Mouse (Mus musculus): ENCODE data around the gene Olfr1271. TPM values are rescaled to one million over a fixed set of nuclear protein-coding genes. Genes with fewer than 3 reads are reported as not detected.
"Not testable (repeated sequence)": the region's sequence is repeated elsewhere in the genome, so short reads cannot be mapped to it uniquely, and the experiment has no call there.

The Olfr1271 gene
- not detected in 2 replicates for polyA plus RNA-seq (2014; fragmentation: Nextera tagmentation; extraction: Ambion mirVana)

DNA sequence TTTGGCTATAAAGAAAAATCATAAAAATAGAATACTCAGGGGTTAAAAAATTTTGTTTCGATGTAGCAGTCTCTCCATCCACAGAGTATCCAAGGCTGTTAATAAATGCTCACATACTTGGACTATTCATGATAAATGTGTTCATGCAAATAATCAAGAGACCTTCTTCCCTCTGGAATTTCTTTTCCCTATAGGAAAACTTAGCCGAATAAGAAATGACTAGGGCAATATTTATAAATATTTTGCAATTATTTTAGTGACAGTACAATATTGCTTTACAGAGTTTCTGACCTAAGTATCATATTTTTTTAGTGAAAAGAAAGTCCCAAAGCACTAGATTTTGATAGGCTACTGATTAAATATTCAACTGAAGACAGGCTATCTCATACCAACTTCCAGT is at the start of gene Olfr1271:
Gene Olfr1271 (minus strand): TSS at position 101 of the 400 bp plus-strand sequence.
- ATAC-seq (ENCODE audit: low FRiP score) (no peak), DNase-seq (ENCODE audit: low spot score) (no peak)
- WGBS, result 92% methylated on average over 2 of the region's 2 CpGs

DNA sequence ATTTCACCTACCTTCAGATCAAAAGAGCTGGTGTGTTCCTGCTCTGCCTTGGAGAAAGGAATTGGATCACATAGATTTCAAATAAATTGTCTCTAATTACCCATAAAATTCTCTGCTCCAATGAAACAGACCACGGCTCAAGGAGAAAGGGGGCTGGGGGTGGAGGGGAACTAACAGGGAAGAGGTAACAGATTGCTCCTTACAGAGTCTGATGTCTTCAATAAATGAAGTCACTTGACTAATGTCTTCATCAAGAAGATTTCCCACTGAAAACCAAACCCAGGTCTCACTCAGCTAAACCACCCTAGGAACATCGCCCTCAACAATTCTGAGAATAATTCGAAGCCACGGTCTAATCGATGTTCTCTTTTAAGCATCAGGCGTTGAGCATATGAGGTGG is 21.9 kb upstream of the Olfr1271 start, which contains the start of gene Olfr1272:
Gene Olfr1272 (minus strand): TSS at position 101 of the 400 bp plus-strand sequence.
- DNase-seq (ENCODE audit: low spot score), result no peak
- Histone ChIP-seq H3K27me3 (ENCODE audit: control insufficient read depth, insufficient read depth, low read length) (no peaks in the 10 kb centered on the region), H3K4me2 (replicated peaks; ENCODE audit: low read depth, low read length) (no peak within 1 kb of the TSS), H3K27ac (ENCODE audit: low read depth, low read length) (no peak within 1 kb of the TSS), H3K9me3 (ENCODE audit: control insufficient read depth, low read length) (no peaks in the 10 kb centered on the region), H3K9ac (ENCODE audit: low read depth, low read length) (no peak within 1 kb of the TSS), H3K4me3 (ENCODE audit: low read depth, low read length) (no peak within 1 kb of the TSS), H3K4me1 (replicated peaks; ENCODE audit: control insufficient read depth, insufficient read depth, low read length) (no peaks in the 10 kb centered on the region), H3K36me3 (ENCODE audit: control insufficient read depth, insufficient read depth, low read length) (no peaks in the 10 kb centered on the region)
- WGBS, result 83% methylated on average over 6 of the region's 6 CpGs
- ATAC-seq (ENCODE audit: low FRiP score), result no peak

More for the DNA sequence above, at the start of gene Olfr1271:
- Histone ChIP-seq H3K27me3 (ENCODE audit: control insufficient read depth, insufficient read depth, low read length) (no peaks in the 10 kb centered on the region), H3K9ac (ENCODE audit: low read depth, low read length) (no peak within 1 kb of the TSS), H3K4me3 (ENCODE audit: low read depth, low read length) (no peak within 1 kb of the TSS), H3K27ac (ENCODE audit: low read depth, low read length) (no peak within 1 kb of the TSS), H3K36me3 (ENCODE audit: control insufficient read depth, insufficient read depth, low read length) (no peaks in the 10 kb centered on the region), H3K4me2 (replicated peaks; ENCODE audit: low read depth, low read length) (no peak within 1 kb of the TSS), H3K4me1 (replicated peaks; ENCODE audit: control insufficient read depth, insufficient read depth, low read length) (no peaks in the 10 kb centered on the region), H3K9me3 (ENCODE audit: control insufficient read depth, low read length) (no peaks in the 10 kb centered on the region)

DNA sequence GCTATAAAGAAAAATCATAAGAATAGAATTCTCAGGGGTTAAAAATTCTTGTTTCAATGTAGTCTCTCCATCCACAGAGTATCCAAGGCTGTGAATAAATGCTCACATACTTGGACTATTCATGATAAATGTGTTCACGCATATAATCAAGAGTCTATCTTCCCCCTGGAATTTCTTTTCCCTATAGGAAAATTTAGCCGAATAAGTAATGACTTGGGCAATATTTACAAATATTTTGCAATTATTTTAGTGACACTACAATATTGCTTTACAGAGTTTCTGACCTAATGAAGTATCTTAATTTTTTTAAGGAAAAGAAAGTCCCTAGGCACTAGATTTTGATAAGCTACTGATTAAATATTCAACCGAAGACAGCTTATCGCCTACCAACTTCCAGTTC is 13.3 kb downstream of the Olfr1271 start, which contains the start of gene Olfr142:
Gene Olfr142 (minus strand): TSS at position 101 of the 400 bp plus-strand sequence.
- no peaks in the 10 kb centered on the region for H3K27me3 ChIP-seq (ENCODE audit: control insufficient read depth, insufficient read depth, low read length)
- ATAC-seq (ENCODE audit: low FRiP score) (no peak), DNase-seq (ENCODE audit: low spot score) (no peak)
- H3K4me3 ChIP-seq (ENCODE audit: low read depth, low read length), result no peak within 1 kb of the TSS
- H3K4me2 ChIP-seq (replicated peaks; ENCODE audit: low read depth, low read length), result no peak within 1 kb of the TSS
- no peaks in the 10 kb centered on the region for H3K36me3 ChIP-seq (ENCODE audit: control insufficient read depth, insufficient read depth, low read length)
- no peaks in the 10 kb centered on the region for H3K9me3 ChIP-seq (ENCODE audit: control insufficient read depth, low read length)
- no peaks in the 10 kb centered on the region for H3K4me1 ChIP-seq (replicated peaks; ENCODE audit: control insufficient read depth, insufficient read depth, low read length)
- 94% methylated on average over 4 of the region's 4 CpGs for WGBS
- H3K27ac ChIP-seq (ENCODE audit: low read depth, low read length), result no peak within 1 kb of the TSS
- H3K9ac ChIP-seq (ENCODE audit: low read depth, low read length), result no peak within 1 kb of the TSS

DNA sequence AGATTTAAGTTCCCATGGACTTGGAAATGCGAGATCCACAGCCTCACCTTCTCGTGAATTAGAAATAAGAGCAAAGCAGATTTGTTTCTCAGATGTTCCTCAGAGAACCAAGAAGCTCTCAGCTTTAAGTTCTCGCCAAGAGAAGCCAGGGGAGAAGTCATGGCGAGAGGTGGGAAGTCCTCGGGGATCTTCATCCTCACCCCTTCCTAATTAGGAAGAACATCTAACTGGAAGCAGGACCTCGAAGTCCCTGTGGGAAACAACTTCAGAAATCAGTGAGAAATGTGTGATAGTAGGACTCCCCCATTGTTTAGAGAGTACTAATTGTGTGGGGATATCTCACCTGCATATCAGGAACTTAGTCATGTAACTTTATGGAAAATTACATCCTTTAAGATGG is 46.4 kb downstream of the Olfr1271 start, which contains the start of gene Olfr1506:
Gene Olfr1506 (minus strand): TSS at position 101 of the 400 bp plus-strand sequence.
- not testable (repeated sequence) for H3K36me3 ChIP-seq (ENCODE audit: control insufficient read depth, insufficient read depth, low read length); H3K4me2 ChIP-seq (replicated peaks; ENCODE audit: low read depth, low read length); H3K4me1 ChIP-seq (replicated peaks; ENCODE audit: control insufficient read depth, insufficient read depth, low read length); H3K4me3 ChIP-seq (ENCODE audit: low read depth, low read length); H3K27me3 ChIP-seq (ENCODE audit: control insufficient read depth, insufficient read depth, low read length); H3K9ac ChIP-seq (ENCODE audit: low read depth, low read length); H3K27ac ChIP-seq (ENCODE audit: low read depth, low read length); H3K9me3 ChIP-seq (ENCODE audit: control insufficient read depth, low read length); DNase-seq (ENCODE audit: low spot score); ATAC-seq (ENCODE audit: low FRiP score)
- WGBS, result no CpG with 5 or more reads among the region's 6 CpGs

Other genes starting within 250 kb of the Olfr1271 start
- not detected in 2 replicates for gene Olfr1264, start 245.5 kb downstream of the Olfr1271 start, polyA plus RNA-seq (2014; fragmentation: Nextera tagmentation; extraction: Ambion mirVana)
- gene Olfr1265, start 235.7 kb downstream of the Olfr1271 start, polyA plus RNA-seq (2014; fragmentation: Nextera tagmentation; extraction: Ambion mirVana), result not detected in 2 replicates
- gene Olfr140, start 207.4 kb downstream of the Olfr1271 start, polyA plus RNA-seq (2014; fragmentation: Nextera tagmentation; extraction: Ambion mirVana), result not detected in 2 replicates
- gene Olfr1269, start 149.6 kb downstream of the Olfr1271 start, polyA plus RNA-seq (2014; fragmentation: Nextera tagmentation; extraction: Ambion mirVana), result not detected in 2 replicates
- not detected in 2 replicates for gene Olfr32, start 128.7 kb downstream of the Olfr1271 start, polyA plus RNA-seq (2014; fragmentation: Nextera tagmentation; extraction: Ambion mirVana)
- not detected in 2 replicates for gene Olfr1270, start 117.9 kb downstream of the Olfr1271 start, polyA plus RNA-seq (2014; fragmentation: Nextera tagmentation; extraction: Ambion mirVana)
- not detected in 2 replicates for gene Olfr1506, start 46.5 kb downstream of the Olfr1271 start, polyA plus RNA-seq (2014; fragmentation: Nextera tagmentation; extraction: Ambion mirVana)
- gene Olfr142, start 13.4 kb downstream of the Olfr1271 start, polyA plus RNA-seq (2014; fragmentation: Nextera tagmentation; extraction: Ambion mirVana), result not detected in 2 replicates
- not detected in 2 replicates for gene Olfr1272, start 21.8 kb upstream of the Olfr1271 start, polyA plus RNA-seq (2014; fragmentation: Nextera tagmentation; extraction: Ambion mirVana)
- gene Gm13769, start 51.2 kb upstream of the Olfr1271 start, polyA plus RNA-seq (2014; fragmentation: Nextera tagmentation; extraction: Ambion mirVana), result not detected in 2 replicates
- 0.14 TPM in 1 of 2 replicates, not detected in the other for gene Olfr1274-ps, start 127.7 kb upstream of the Olfr1271 start, polyA plus RNA-seq (2014; fragmentation: Nextera tagmentation; extraction: Ambion mirVana)

All from hindbrain, embryonic 11.5 days (tissue).